Mouse (Mus musculus): ENCODE measurements at regions not wholly inside any gene's neighbourhood (a gene's known extent, or its start where the extent isn't known, plus 50 kb on each side); places are given as distances from the start of the nearest gene placed in this dataset.
A peak's percentile ranks its signal among the peaks of the same experiment; 100 is the strongest.

- Histone ChIP-seq H3K36me3 (no peaks in the 10 kb centered on the region), H3K27ac (no peak overlapping the region), H3K4me3 (replicated peaks) (no peak overlapping the region), H3K27me3 (no peaks in the 10 kb centered on the region), H3K4me1 (no peaks in the 10 kb centered on the region), H3K4me2 (no peak overlapping the region), H3K9ac (no peak overlapping the region), H3K9me3 (replicated peaks) (no peaks in the 10 kb centered on the region)
- ATAC-seq (replicated peaks; ENCODE audit: low FRiP score), result no peak
- WGBS, result 79% methylated on average over 5 of the region's 5 CpGs
Observed at GRCm38 (mm10) chr16:86578281-86578680, 676.7 kb upstream of the Adamts5 start.

- no peak overlapping the region for H3K4me2 ChIP-seq
- H3K4me3 ChIP-seq (replicated peaks), result no peak overlapping the region
- no peaks in the 10 kb centered on the region for H3K36me3 ChIP-seq
- H3K27me3 ChIP-seq, result no peaks in the 10 kb centered on the region
- WGBS, result 72% methylated on average over 4 of the region's 4 CpGs
- H3K9me3 ChIP-seq (replicated peaks), result no peaks in the 10 kb centered on the region
- H3K27ac ChIP-seq, result no peak overlapping the region
- no peaks in the 10 kb centered on the region for H3K4me1 ChIP-seq
- no peak for ATAC-seq (replicated peaks; ENCODE audit: low FRiP score)
- H3K9ac ChIP-seq, result no peak overlapping the region
Observed at GRCm38 (mm10) chr16:86547465-86548043, 645.9 kb upstream of the Adamts5 start.

- H3K4me1 ChIP-seq, result no peaks in the 10 kb centered on the region
- 90% methylated on average over 3 of the region's 3 CpGs for WGBS
- H3K27me3 ChIP-seq, result no peaks in the 10 kb centered on the region
- no peak overlapping the region for H3K9ac ChIP-seq
- no peak overlapping the region for H3K27ac ChIP-seq
- ATAC-seq (replicated peaks; ENCODE audit: low FRiP score), result no peak
- no peak overlapping the region for H3K4me2 ChIP-seq
- H3K4me3 ChIP-seq (replicated peaks), result no peak overlapping the region
- no peaks in the 10 kb centered on the region for H3K36me3 ChIP-seq
- no peaks in the 10 kb centered on the region for H3K9me3 ChIP-seq (replicated peaks)
Observed at GRCm38 (mm10) chr16:86546905-86547304, 645.3 kb upstream of the Adamts5 start.

- Histone ChIP-seq H3K27ac (no peak overlapping the region), H3K9ac (no peak overlapping the region), H3K9me3 (replicated peaks) (no peaks in the 10 kb centered on the region), H3K36me3 (no peaks in the 10 kb centered on the region), H3K4me1 (no peaks in the 10 kb centered on the region), H3K4me3 (replicated peaks) (no peak overlapping the region), H3K27me3 (no peaks in the 10 kb centered on the region), H3K4me2 (no peak overlapping the region)
- ATAC-seq (replicated peaks; ENCODE audit: low FRiP score), result no peak
- 84% methylated on average over 1 of the region's 1 CpGs for WGBS
Observed at GRCm38 (mm10) chr16:86544121-86544520, 642.5 kb upstream of the Adamts5 start.

- Histone ChIP-seq H3K4me1 (no peaks in the 10 kb centered on the region), H3K36me3 (no peaks in the 10 kb centered on the region), H3K4me2 (no peak overlapping the region), H3K9ac (no peak overlapping the region), H3K27me3 (no peaks in the 10 kb centered on the region), H3K9me3 (replicated peaks) (no peaks in the 10 kb centered on the region), H3K4me3 (replicated peaks) (no peak overlapping the region), H3K27ac (no peak overlapping the region)
- WGBS, result 70% methylated on average over 5 of the region's 5 CpGs
- ATAC-seq (replicated peaks; ENCODE audit: low FRiP score), result no peak
Observed at GRCm38 (mm10) chr16:86536479-86536878, 634.9 kb upstream of the Adamts5 start.

GRCm38 (mm10) chr16:86524135-86524534 is 622.5 kb upstream of the Adamts5 start:
- no peak overlapping the region for H3K4me3 ChIP-seq (replicated peaks)
- no peak overlapping the region for H3K9ac ChIP-seq
- 0 out of 2 replicates have a peak, but pooled peaks have one; percentile 36 for ATAC-seq (replicated peaks; ENCODE audit: low FRiP score)
- WGBS, result 96% methylated on average over 3 of the region's 3 CpGs
- no peaks in the 10 kb centered on the region for H3K36me3 ChIP-seq
- no peaks in the 10 kb centered on the region for H3K27me3 ChIP-seq
- no peak overlapping the region for H3K4me2 ChIP-seq
- H3K4me1 ChIP-seq, result no peaks in the 10 kb centered on the region
- H3K27ac ChIP-seq, result no peak overlapping the region
- H3K9me3 ChIP-seq (replicated peaks), result no peaks in the 10 kb centered on the region

- Histone ChIP-seq H3K4me2 (no peak overlapping the region), H3K27ac (no peak overlapping the region), H3K4me3 (replicated peaks) (no peak overlapping the region), H3K4me1 (no peaks in the 10 kb centered on the region), H3K27me3 (no peaks in the 10 kb centered on the region), H3K9ac (no peak overlapping the region), H3K36me3 (no peaks in the 10 kb centered on the region), H3K9me3 (replicated peaks) (no peaks in the 10 kb centered on the region)
- 41% methylated on average over 1 of the region's 1 CpGs for WGBS
- ATAC-seq (replicated peaks; ENCODE audit: low FRiP score), result no peak
Observed at GRCm38 (mm10) chr16:86516935-86517334, 615.3 kb upstream of the Adamts5 start.

- Histone ChIP-seq H3K27me3 (no peaks in the 10 kb centered on the region), H3K27ac (no peak overlapping the region), H3K9me3 (replicated peaks) (no peaks in the 10 kb centered on the region), H3K4me2 (no peak overlapping the region), H3K9ac (no peak overlapping the region), H3K4me1 (no peaks in the 10 kb centered on the region), H3K4me3 (replicated peaks) (no peak overlapping the region), H3K36me3 (no peaks in the 10 kb centered on the region)
- WGBS, result 75% methylated on average over 3 of the region's 3 CpGs
- ATAC-seq (replicated peaks; ENCODE audit: low FRiP score), result no peak
Observed at GRCm38 (mm10) chr16:86516144-86516543, 614.5 kb upstream of the Adamts5 start.

GRCm38 (mm10) chr16:86501074-86501952 is 599.7 kb upstream of the Adamts5 start:
- H3K4me1 ChIP-seq, result no peaks in the 10 kb centered on the region
- ATAC-seq (replicated peaks; ENCODE audit: low FRiP score), result no peak
- H3K27ac ChIP-seq, result no peak overlapping the region
- no peaks in the 10 kb centered on the region for H3K9me3 ChIP-seq (replicated peaks)
- H3K4me3 ChIP-seq (replicated peaks), result no peak overlapping the region
- no peaks in the 10 kb centered on the region for H3K36me3 ChIP-seq
- no peak overlapping the region for H3K4me2 ChIP-seq
- H3K9ac ChIP-seq, result no peak overlapping the region
- no peaks in the 10 kb centered on the region for H3K27me3 ChIP-seq
- WGBS, result 69% methylated on average over 3 of the region's 3 CpGs

GRCm38 (mm10) chr16:86475145-86475544 is 573.5 kb upstream of the Adamts5 start:
- H3K9ac ChIP-seq, result no peak overlapping the region
- no peaks in the 10 kb centered on the region for H3K27me3 ChIP-seq
- no peak overlapping the region for H3K4me3 ChIP-seq (replicated peaks)
- no peaks in the 10 kb centered on the region for H3K36me3 ChIP-seq
- H3K9me3 ChIP-seq (replicated peaks), result no peaks in the 10 kb centered on the region
- no peak overlapping the region for H3K27ac ChIP-seq
- no peak for ATAC-seq (replicated peaks; ENCODE audit: low FRiP score)
- 68% methylated on average over 1 of the region's 1 CpGs for WGBS
- no peak overlapping the region for H3K4me2 ChIP-seq
- H3K4me1 ChIP-seq, result no peaks in the 10 kb centered on the region

GRCm38 (mm10) chr16:86473059-86473740 is 571.6 kb upstream of the Adamts5 start:
- H3K36me3 ChIP-seq, result no peaks in the 10 kb centered on the region
- H3K9ac ChIP-seq, result no peak overlapping the region
- no peak for ATAC-seq (replicated peaks; ENCODE audit: low FRiP score)
- H3K9me3 ChIP-seq (replicated peaks), result no peaks in the 10 kb centered on the region
- H3K4me2 ChIP-seq, result no peak overlapping the region
- H3K4me1 ChIP-seq, result no peaks in the 10 kb centered on the region
- no peak overlapping the region for H3K27ac ChIP-seq
- no peaks in the 10 kb centered on the region for H3K27me3 ChIP-seq
- WGBS, result 62% methylated on average over 4 of the region's 4 CpGs
- H3K4me3 ChIP-seq (replicated peaks), result no peak overlapping the region

GRCm38 (mm10) chr16:86461073-86461472 is 559.4 kb upstream of the Adamts5 start:
- H3K9ac ChIP-seq, result no peak overlapping the region
- no peak for ATAC-seq (replicated peaks; ENCODE audit: low FRiP score)
- WGBS, result 64% methylated on average over 9 of the region's 9 CpGs
- H3K4me2 ChIP-seq, result no peak overlapping the region
- no peaks in the 10 kb centered on the region for H3K4me1 ChIP-seq
- H3K36me3 ChIP-seq, result no peaks in the 10 kb centered on the region
- H3K4me3 ChIP-seq (replicated peaks), result no peak overlapping the region
- H3K27me3 ChIP-seq, result no peaks in the 10 kb centered on the region
- no peak overlapping the region for H3K27ac ChIP-seq
- no peaks in the 10 kb centered on the region for H3K9me3 ChIP-seq (replicated peaks)

All from kidney, embryonic 15.5 days (tissue).